Mouse (Mus musculus): ENCODE data around the gene Des.

Des gene

DNA sequence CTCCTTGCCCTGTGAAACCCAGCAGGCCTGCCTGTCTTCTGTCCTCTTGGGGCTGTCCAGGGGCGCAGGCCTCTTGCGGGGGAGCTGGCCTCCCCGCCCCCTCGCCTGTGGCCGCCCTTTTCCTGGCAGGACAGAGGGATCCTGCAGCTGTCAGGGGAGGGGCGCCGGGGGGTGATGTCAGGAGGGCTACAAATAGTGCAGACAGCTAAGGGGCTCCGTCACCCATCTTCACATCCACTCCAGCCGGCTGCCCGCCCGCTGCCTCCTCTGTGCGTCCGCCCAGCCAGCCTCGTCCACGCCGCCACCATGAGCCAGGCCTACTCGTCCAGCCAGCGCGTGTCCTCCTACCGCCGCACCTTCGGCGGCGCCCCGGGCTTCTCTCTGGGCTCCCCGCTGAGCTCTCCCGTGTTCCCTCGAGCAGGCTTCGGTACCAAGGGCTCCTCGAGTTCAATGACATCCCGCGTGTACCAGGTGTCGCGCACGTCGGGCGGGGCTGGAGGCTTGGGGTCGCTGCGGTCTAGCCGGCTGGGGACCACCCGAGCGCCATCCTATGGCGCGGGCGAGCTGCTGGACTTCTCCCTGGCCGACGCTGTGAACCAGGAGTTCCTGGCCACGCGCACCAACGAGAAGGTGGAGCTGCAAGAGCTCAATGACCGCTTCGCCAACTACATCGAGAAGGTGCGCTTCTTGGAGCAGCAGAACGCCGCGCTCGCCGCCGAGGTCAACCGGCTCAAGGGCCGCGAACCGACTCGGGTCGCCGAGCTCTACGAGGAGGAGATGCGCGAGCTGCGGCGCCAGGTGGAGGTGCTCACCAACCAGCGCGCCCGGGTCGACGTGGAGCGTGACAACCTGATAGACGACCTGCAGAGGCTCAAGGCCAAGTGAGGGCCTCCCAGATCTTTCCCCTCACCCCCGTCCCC lies at the start of gene Des:
TSS of gene Des (plus strand) at position 218 of the 920 bp plus-strand sequence.
- DNase-seq (ENCODE audit: low read depth, low spot score): no peak

- DNase-seq (ENCODE audit: low read depth, low spot score): no peak
These were observed 48.4 kb upstream of the Des start for GRCm38 (mm10) chr1:75311694-75312093.

DNA sequence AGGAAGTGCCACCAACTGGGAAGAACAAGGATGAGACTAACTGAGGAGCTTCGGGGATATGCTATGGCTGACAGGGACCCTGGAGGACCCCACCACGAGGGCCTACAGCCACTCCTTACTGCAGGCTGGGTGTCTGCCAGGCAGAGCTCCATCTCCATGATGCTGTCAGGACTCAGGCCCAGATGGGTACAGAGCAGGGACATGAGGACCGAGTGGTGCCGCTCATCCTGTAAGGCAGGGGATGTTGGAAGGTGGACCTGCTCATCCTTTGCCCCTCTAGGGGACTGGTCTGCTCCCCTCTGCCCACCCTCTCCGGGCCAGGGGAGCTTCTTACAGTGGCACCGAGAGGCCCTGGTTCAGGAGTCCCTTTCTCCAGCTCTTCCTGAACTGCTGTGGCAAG lies 45.1 kb upstream of the Des start:
- no peak for DNase-seq (ENCODE audit: low read depth, low spot score)

- DNase-seq (ENCODE audit: low read depth, low spot score): no peak
These were observed 44.4 kb upstream of the Des start for GRCm38 (mm10) chr1:75315456-75316365.

DNA sequence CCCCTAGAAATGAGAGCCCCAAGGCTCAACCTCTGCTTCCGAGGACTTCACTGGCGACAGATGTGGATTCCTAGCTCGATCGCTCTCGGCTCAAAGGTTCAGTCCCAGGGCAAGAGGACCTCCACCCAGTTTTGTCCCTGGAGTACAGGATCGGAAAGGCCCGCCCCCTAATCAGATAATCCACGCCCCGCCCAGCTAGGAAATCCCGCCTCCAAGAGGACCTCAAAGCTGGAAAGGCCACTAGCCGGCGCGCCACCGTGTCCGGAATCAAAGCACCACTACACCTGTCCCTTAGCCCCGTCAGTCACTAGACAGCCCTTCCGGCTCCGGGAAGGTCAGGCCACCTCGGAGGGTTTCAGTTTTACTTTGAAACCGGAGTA lies 43.3 kb upstream of the Des start:
- DNase-seq (ENCODE audit: low read depth, low spot score): peak; percentile 80

GRCm38 (mm10) chr1:75317241-75318201 lies 42.6 kb upstream of the Des start, which contains the start of gene Dnpep:
TSS of gene Dnpep (minus strand) at chr1:75317990.
- peak; percentile 100 for DNase-seq (ENCODE audit: low read depth, low spot score)

GRCm38 (mm10) chr1:75318301-75318700 lies 41.8 kb upstream of the Des start:
- no peak for DNase-seq (ENCODE audit: low read depth, low spot score)

DNA sequence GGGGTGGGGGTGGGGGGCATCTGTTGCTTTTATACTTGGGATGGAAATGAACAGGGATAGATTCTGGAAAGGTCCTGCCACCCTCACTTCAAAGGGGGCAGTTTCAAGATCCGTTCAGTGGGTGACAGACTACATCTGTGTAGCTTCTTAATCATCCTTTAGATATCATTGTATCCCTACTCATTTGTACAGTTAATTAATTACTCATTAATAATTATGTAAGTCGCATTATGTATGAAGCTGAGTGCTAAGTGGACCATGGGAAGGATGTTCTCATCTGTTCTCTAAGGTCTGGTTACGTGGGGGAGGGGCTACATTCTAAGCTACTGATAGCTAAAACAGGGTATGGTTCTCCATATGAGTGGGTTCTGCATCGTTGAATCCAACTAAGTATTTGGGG lies 41.4 kb upstream of the Des start:
- DNase-seq (ENCODE audit: low read depth, low spot score): no peak

DNA sequence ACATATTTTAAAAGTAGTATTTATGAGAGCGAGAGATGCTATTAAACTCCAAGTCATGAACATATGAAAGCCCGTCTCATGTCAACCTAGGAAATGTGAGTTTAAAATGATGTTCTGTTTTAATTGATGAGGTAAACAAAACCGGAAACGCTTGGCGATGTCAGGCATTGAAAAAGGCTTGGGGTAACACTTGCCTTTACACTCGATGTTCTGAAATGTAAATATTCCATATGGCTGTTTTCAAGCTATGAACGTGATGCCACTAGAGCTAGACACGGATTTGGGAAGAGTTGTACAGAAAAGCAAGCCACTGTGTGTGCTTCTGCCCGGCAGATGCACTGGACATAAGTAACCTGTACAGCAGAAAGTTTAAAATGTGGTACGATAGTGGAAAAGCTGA lies 41.0 kb upstream of the Des start:
- no peak for DNase-seq (ENCODE audit: low read depth, low spot score)

- no peak for DNase-seq (ENCODE audit: low read depth, low spot score)
These were observed 32.7 kb upstream of the Des start for GRCm38 (mm10) chr1:75327461-75327860.

DNA sequence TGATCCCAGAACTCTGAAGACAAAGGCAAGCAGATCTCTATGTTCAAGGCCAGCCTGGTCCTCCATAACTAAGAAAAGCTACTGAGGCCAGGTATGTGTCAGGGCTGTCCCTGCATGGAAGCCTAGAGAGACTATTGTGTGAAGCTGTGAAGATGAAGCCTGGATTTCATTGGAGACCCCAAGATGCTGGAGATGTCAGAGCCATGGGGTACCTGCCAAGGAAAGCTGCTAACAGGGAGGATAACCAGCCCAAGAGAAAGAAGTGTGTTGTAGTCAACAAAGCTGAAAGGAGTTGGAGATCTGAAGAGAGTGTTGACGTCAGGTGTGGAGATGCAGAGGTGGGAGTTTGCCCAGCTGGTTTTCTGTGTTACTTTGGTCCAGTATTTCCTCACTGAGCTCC lies 28.9 kb upstream of the Des start:
- DNase-seq (ENCODE audit: low read depth, low spot score): no peak

DNA sequence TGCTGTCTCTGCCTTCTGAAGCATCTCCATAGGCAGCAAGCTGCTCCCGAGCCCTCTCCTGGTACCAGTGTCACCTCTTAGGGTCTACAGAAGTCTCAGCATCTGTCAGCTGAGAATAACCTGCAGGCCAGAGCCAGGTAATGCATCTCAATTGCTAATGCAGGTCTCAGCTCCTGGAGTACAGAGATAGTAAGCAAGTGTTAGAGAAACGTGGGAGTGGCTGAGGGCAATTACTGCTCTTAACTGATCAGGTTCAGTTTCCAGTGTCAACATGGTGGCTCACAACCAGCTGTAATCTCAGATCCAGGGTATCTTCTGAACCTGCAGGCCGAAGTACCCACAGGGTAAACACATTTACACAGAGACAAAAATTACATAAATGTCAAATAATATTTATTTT lies 23.7 kb upstream of the Des start:
- no peak for DNase-seq (ENCODE audit: low read depth, low spot score)

- no peak for DNase-seq (ENCODE audit: low read depth, low spot score)
These were observed 23.0 kb upstream of the Des start for GRCm38 (mm10) chr1:75337097-75337496.

DNA sequence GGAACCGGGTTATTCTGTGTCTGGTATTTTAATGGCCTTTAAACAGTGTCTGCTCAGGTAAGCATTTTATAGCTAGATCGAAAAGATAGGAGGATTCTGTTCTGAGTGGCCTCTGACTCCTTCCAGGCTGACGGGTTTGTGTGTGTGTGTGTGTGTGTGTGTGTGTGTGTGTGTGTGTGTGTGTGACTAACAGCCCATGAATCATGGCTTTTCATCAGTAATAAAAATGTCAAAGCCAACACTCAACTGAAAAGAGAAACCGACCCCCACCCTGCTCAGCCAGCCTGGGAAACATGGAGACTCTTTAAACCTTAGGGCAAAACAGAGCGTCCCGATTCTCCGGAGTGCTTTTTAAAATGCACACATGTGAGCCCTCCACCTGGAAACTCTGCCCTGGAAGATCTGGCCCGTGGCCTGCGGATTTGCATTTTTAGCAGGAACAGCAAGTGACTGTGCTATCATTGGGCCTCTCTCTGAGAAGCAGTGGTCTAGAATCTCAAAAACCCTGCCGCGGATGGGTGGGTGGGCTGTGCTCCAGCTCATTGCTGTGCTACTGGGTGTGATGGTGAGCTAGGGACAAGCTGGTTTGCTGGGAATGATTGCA lies 21.9 kb upstream of the Des start:
- peak; percentile 39 for DNase-seq (ENCODE audit: low read depth, low spot score)

- DNase-seq (ENCODE audit: low read depth, low spot score): peak; percentile 74
These were observed 20.8 kb upstream of the Des start for GRCm38 (mm10) chr1:75339337-75339736.

DNA sequence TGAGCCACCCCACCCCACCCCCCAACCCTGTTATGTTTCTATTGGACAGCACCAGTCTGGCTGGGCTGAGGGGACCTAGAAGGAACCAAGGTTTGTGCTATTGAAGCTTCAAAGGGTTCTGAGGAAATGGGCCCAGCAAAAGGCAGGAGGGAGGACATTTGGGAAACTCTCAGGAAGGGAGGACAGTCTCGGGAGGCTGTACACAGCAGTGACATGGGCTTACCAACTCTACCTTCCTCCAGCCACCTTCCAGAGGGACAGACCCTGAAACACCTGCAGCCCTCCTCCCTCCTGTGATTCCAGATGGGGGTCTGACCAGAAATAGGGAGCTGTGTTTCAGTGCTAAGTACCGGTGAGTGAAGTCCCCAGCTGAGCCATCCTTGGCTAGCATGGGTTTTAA lies 19.6 kb upstream of the Des start:
- DNase-seq (ENCODE audit: low read depth, low spot score): no peak

DNA sequence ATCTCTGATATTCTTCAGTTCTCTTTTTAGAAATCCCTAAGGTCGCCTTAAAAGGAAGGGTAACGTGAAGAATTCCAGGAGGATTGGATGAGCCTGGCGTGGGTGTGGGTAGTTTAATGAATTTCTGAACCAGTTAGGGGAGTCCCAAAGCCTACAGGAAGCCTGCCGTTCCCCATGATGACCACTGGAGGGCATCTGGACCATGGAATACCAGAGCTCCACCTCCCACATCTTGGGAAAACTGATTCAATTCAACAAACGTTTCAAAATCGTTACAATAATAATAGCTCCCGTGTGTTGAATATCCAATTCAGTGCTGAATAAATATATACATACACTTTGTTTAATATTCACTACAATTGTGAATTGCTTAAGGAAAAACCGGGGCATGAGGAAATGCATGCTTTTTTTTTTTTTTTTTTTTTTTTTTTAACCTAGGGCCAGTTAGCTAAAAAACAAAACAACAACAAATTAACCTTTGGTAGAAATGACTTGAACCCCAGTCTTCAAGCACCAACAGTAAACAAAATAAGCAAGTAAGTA lies 17.2 kb upstream of the Des start:
- peak; percentile 93 for DNase-seq (ENCODE audit: low read depth, low spot score)

GRCm38 (mm10) chr1:75344291-75345035 lies 15.7 kb upstream of the Des start:
- no peak for DNase-seq (ENCODE audit: low read depth, low spot score)

GRCm38 (mm10) chr1:75345036-75345935 lies 14.8 kb upstream of the Des start:
- no peak for DNase-seq (ENCODE audit: low read depth, low spot score)
